Mouse (Mus musculus): ENCODE results near the gene Rcan1.

- TF ChIP-seq CTCF (IDR thresholded peaks at IDR 0.05; ENCODE audit: borderline replicate concordance, extremely low read depth, insufficient read depth, insufficient read length) (no peak), POLR2A (IDR thresholded peaks at IDR 0.05; ENCODE audit: borderline replicate concordance, extremely low read depth, insufficient read depth, insufficient read length, poor library complexity, severe bottlenecking) (no peak)
These were observed 9.3 kb downstream of the Rcan1 start for GRCm38 (mm10) chr16:92461412-92461811.
